Comparison of ENCODE assay signal across 8 mouse cellular contexts in genomic region chr5:129886271-129886670, GRCm38 (mm10). TPM values are rescaled to one million over a fixed set of nuclear protein-coding genes. Genes with fewer than 3 reads are reported as not detected.
DNase-seq lines count a peak whose midpoint lies in the region; ATAC-seq and TF ChIP-seq lines count a peak whose summit lies in the region.

No protein-coding gene starts in this region.

- ATAC-seq in limb, embryonic 11.5 days (ENCODE audit: insufficient number of reproducible peaks, low FRiP score, low TSS enrichment, low read depth), result no peak

- H3K4me2 ChIP-seq in limb, embryonic 11.5 days (ENCODE audit: low read depth, severe bottlenecking), result peak overlapping the region; percentile 74

- no peak for TF ChIP-seq CTCF in embryonic fibroblast, embryonic 13.5 days (IDR thresholded peaks at IDR 0.05; ENCODE audit: borderline replicate concordance, insufficient read depth, low read length)
- no peak for TF ChIP-seq CTCF in olfactory bulb, adult 2 months (IDR thresholded peaks at IDR 0.05; ENCODE audit: insufficient read depth, low read depth, low read length)

- H3K36me3 ChIP-seq in heart, embryonic 10.5 days, result peaks cover 34% of the 10 kb centered on the region
- peaks cover 23% of the 10 kb centered on the region for H3K36me3 ChIP-seq in ES-E14 (ENCODE audit: control insufficient read depth, insufficient read depth, low read length, poor library complexity, severe bottlenecking)
- H3K36me3 ChIP-seq in limb, embryonic 11.5 days (ENCODE audit: control insufficient read depth, insufficient read depth, low read length), result peaks cover 8% of the 10 kb centered on the region

- in situ Hi-C loops in ES-E14 (cut with MboI; ENCODE audit: low sequenced_read_pairs in 2 of 2, unreplicated experiment in 2 of 2), result no loop called here

- WGBS in heart, embryonic 10.5 days, result 36% methylated on average over 10 of the region's 10 CpGs
- 43% methylated on average over 10 of the region's 10 CpGs for WGBS in limb, embryonic 11.5 days
- 25% methylated on average over 10 of the region's 10 CpGs for WGBS in olfactory bulb, adult 2 months

- peak overlapping the region; percentile 97 for H3K27ac ChIP-seq in heart, embryonic 10.5 days
- H3K27ac ChIP-seq in ES-E14 (ENCODE audit: insufficient read depth, low read depth, low read length, poor library complexity, severe bottlenecking), result no peak overlapping the region
- H3K27ac ChIP-seq in embryonic fibroblast, embryonic 13.5 days (ENCODE audit: insufficient read depth, low read length), result no peak overlapping the region
- H3K27ac ChIP-seq in limb, embryonic 11.5 days (replicated peaks; ENCODE audit: low read depth, low read length), result no peak overlapping the region
- H3K27ac ChIP-seq in olfactory bulb, adult 2 months (ENCODE audit: insufficient read depth, low read depth, low read length), result no peak overlapping the region

- TF ChIP-seq POLR2A in embryonic fibroblast, embryonic 13.5 days (IDR thresholded peaks at IDR 0.05; ENCODE audit: low read depth, low read length), result no peak
- no peak for TF ChIP-seq POLR2A in olfactory bulb, adult 2 months (IDR thresholded peaks at IDR 0.05; ENCODE audit: insufficient read depth, low read depth, low read length)

- no peaks in the 10 kb centered on the region for H3K27me3 ChIP-seq in heart, embryonic 10.5 days (ENCODE audit: insufficient read depth, poor library complexity, severe bottlenecking)
- H3K27me3 ChIP-seq in limb, embryonic 11.5 days (ENCODE audit: control insufficient read depth, insufficient read depth, low read length), result no peaks in the 10 kb centered on the region

- H3K9me3 ChIP-seq in heart, embryonic 10.5 days, result no peaks in the 10 kb centered on the region
- H3K9me3 ChIP-seq in ES-E14 (ENCODE audit: control insufficient read depth, insufficient read depth, low read depth, low read length), result no peaks in the 10 kb centered on the region
- no peaks in the 10 kb centered on the region for H3K9me3 ChIP-seq in limb, embryonic 11.5 days (ENCODE audit: control insufficient read depth, low read length)

- no peak for DNase-seq in heart, embryonic 10.5 days (ENCODE audit: low spot score)
- no peak for DNase-seq in heart, postnatal 10 days
- no peak for DNase-seq in ES-E14 (ENCODE audit: low read depth, low spot score)
- peak; percentile 38 for DNase-seq in limb, embryonic 11.5 days (ENCODE audit: low spot score)
- no peak for DNase-seq in left cerebral cortex, postnatal 14 days (ENCODE audit: low spot score in 2 of 2)
- DNase-seq in right cerebral cortex, adult 18-20 months, result no peak

- intact Hi-C loops in heart, postnatal 10 days (cut with DNase I), result no loop called here
- intact Hi-C loops in left cerebral cortex, postnatal 14 days (cut with DNase I), result no loop called here

- H3K4me3 ChIP-seq in heart, embryonic 10.5 days, result peak overlapping the region; percentile 93
- peak overlapping the region; percentile 93 to 97 for H3K4me3 ChIP-seq in ES-E14 (ENCODE audit: insufficient read depth in 1 of 2, low read depth in 1 of 2, low read length in 2 of 2, poor library complexity in 1 of 2, severe bottlenecking in 1 of 2)
- peak overlapping the region; percentile 86 for H3K4me3 ChIP-seq in embryonic fibroblast, embryonic 13.5 days (ENCODE audit: insufficient read depth, low read length)
- H3K4me3 ChIP-seq in limb, embryonic 11.5 days (ENCODE audit: low read depth, low read length), result peak overlapping the region; percentile 68
- H3K4me3 ChIP-seq in olfactory bulb, adult 2 months (ENCODE audit: insufficient read depth, low read depth, low read length), result peak overlapping the region; percentile 45

- H3K4me1 ChIP-seq in heart, embryonic 10.5 days, result peaks cover 5% of the 10 kb centered on the region; the same call in 1 of the 2 replicates
- H3K4me1 ChIP-seq in ES-E14 (ENCODE audit: control insufficient read depth in 2 of 2, insufficient read depth in 2 of 2, low read length in 2 of 2, poor library complexity in 1 of 2), result peaks cover 3 to 4% of the 10 kb centered on the region in 2 experiments; a peak in 2 of 4 replicates
- H3K4me1 ChIP-seq in embryonic fibroblast, embryonic 13.5 days (ENCODE audit: control insufficient read depth, insufficient read depth, low read length), result no peaks in the 10 kb centered on the region; the same call in 1 of the 2 replicates
- H3K4me1 ChIP-seq in limb, embryonic 11.5 days (ENCODE audit: control insufficient read depth, insufficient read depth, low read length), result no peaks in the 10 kb centered on the region
- peaks cover 6% of the 10 kb centered on the region; the same call in 1 of the 2 replicates for H3K4me1 ChIP-seq in olfactory bulb, adult 2 months (ENCODE audit: control insufficient read depth, insufficient read depth, low read length)

- H3K9ac ChIP-seq in ES-E14 (ENCODE audit: insufficient read depth, low read depth, low read length, poor library complexity, severe bottlenecking), result peak overlapping the region; percentile 68; the same call in 1 of the 2 replicates
- H3K9ac ChIP-seq in limb, embryonic 11.5 days (ENCODE audit: low read length), result peak overlapping the region; percentile 78

TF ChIP-seq in ES-E14, 5 proteins besides CTCF, POLR2A, EP300 and RAD21:
- TF ChIP-seq HCFC1 (IDR thresholded peaks at IDR 0.05; ENCODE audit: borderline replicate concordance, insufficient read depth, low read length) (no peak), CHD2 (IDR thresholded peaks at IDR 0.05; ENCODE audit: low read depth, low read length) (no peak), MAFK (IDR thresholded peaks at IDR 0.05; ENCODE audit: insufficient read depth, low read depth, low read length) (no peak), ZNF384 (IDR thresholded peaks at IDR 0.05; ENCODE audit: low read depth, low read length) (no peak), ZC3H11A (IDR thresholded peaks at IDR 0.05; ENCODE audit: borderline replicate concordance, low read depth, low read length) (no peak)

RNA-seq across cellular contexts. Expression of gene Chchd2, which starts 1.0 kb away (rescaled TPM):
- 962 and 1,044 TPM in 2 replicates for polyA plus RNA-seq in heart, embryonic 10.5 days (2016; fragmentation: Nextera tagmentation; extraction: Ambion mirVana)
- 100 to 1,000 TPM; 922 to 943 TPM for total RNA-seq in heart, postnatal 10 days (2021)
- 738 and 874 TPM in 2 replicates for total RNA-seq in ES-E14 (2012; rRNA removed)
- polyA plus RNA-seq in embryonic fibroblast, embryonic 13.5 days (2011; ENCODE audit: insufficient read length, low read depth, missing spikeins), result 318 and 322 TPM in 2 replicates
- polyA plus RNA-seq in limb, embryonic 11.5 days (2014; fragmentation: Nextera tagmentation; extraction: Ambion mirVana), result 1,116 and 1,187 TPM in 2 replicates
- polyA plus RNA-seq in olfactory bulb, adult 2 months (2012; ENCODE audit: insufficient read depth, insufficient read length, low replicate concordance, missing spikeins), result not detected in 2 replicates
- 100 to 1,000 TPM; 413 to 428 TPM for total RNA-seq in left cerebral cortex, postnatal 14 days (2021)

RNA-seq across cellular contexts. Expression of gene Zbed5, which starts 9.3 kb away (rescaled TPM):
- 4.2 and 5.4 TPM in 2 replicates for polyA plus RNA-seq in heart, embryonic 10.5 days (2016; fragmentation: Nextera tagmentation; extraction: Ambion mirVana)
- total RNA-seq in heart, postnatal 10 days (2021), result under 1 TPM; 0.89 to 0.97 TPM
- total RNA-seq in ES-E14 (2012; rRNA removed), result 15.7 and 16.6 TPM in 2 replicates
- 3.1 and 3.4 TPM in 2 replicates for polyA plus RNA-seq in embryonic fibroblast, embryonic 13.5 days (2011; ENCODE audit: insufficient read length, low read depth, missing spikeins)
- 12.2 and 13.5 TPM in 2 replicates for polyA plus RNA-seq in limb, embryonic 11.5 days (2014; fragmentation: Nextera tagmentation; extraction: Ambion mirVana)
- not detected in 2 replicates for polyA plus RNA-seq in olfactory bulb, adult 2 months (2012; ENCODE audit: insufficient read depth, insufficient read length, low replicate concordance, missing spikeins)
- total RNA-seq in left cerebral cortex, postnatal 14 days (2021), result 1 to 10 TPM; 4.0 to 4.4 TPM

RNA-seq across cellular contexts. Expression of gene Phkg1, which starts 12.1 kb away (rescaled TPM):
- 0.48 and 0.53 TPM in 2 replicates for polyA plus RNA-seq in heart, embryonic 10.5 days (2016; fragmentation: Nextera tagmentation; extraction: Ambion mirVana)
- 1 to 10 TPM; 3.2 to 5.7 TPM for total RNA-seq in heart, postnatal 10 days (2021)
- 6.4 and 7.2 TPM in 2 replicates for total RNA-seq in ES-E14 (2012; rRNA removed)
- polyA plus RNA-seq in embryonic fibroblast, embryonic 13.5 days (2011; ENCODE audit: insufficient read length, low read depth, missing spikeins), result 0.80 and 1.3 TPM in 2 replicates
- polyA plus RNA-seq in limb, embryonic 11.5 days (2014; fragmentation: Nextera tagmentation; extraction: Ambion mirVana), result 0.07 and 0.13 TPM in 2 replicates
- polyA plus RNA-seq in olfactory bulb, adult 2 months (2012; ENCODE audit: insufficient read depth, insufficient read length, low replicate concordance, missing spikeins), result not detected in 2 replicates
- total RNA-seq in left cerebral cortex, postnatal 14 days (2021), result 10 to 100 TPM; 10.5 to 10.9 TPM

RNA-seq across cellular contexts. Expression of gene Nupr1l, which starts 22.1 kb away (rescaled TPM):
- 1.8 and 2.4 TPM in 2 replicates for polyA plus RNA-seq in heart, embryonic 10.5 days (2016; fragmentation: Nextera tagmentation; extraction: Ambion mirVana)
- under 1 TPM; 0.48 to 0.82 TPM for total RNA-seq in heart, postnatal 10 days (2021)
- 1.1 and 2.9 TPM in 2 replicates for total RNA-seq in ES-E14 (2012; rRNA removed)
- polyA plus RNA-seq in embryonic fibroblast, embryonic 13.5 days (2011; ENCODE audit: insufficient read length, low read depth, missing spikeins), result 2.0 TPM in 1 of 2 replicates, not detected in the other
- polyA plus RNA-seq in limb, embryonic 11.5 days (2014; fragmentation: Nextera tagmentation; extraction: Ambion mirVana), result 4.9 and 5.4 TPM in 2 replicates
- polyA plus RNA-seq in olfactory bulb, adult 2 months (2012; ENCODE audit: insufficient read depth, insufficient read length, low replicate concordance, missing spikeins), result not detected in 2 replicates
- total RNA-seq in left cerebral cortex, postnatal 14 days (2021), result 1 to 10 TPM; 1.8 to 3.4 TPM

RNA-seq across cellular contexts. Expression of gene Sumf2, which starts 39.5 kb away (rescaled TPM):
- polyA plus RNA-seq in heart, embryonic 10.5 days (2016; fragmentation: Nextera tagmentation; extraction: Ambion mirVana), result 38.9 and 47.7 TPM in 2 replicates
- 10 to 100 TPM; 15.2 to 15.6 TPM for total RNA-seq in heart, postnatal 10 days (2021)
- 156 and 213 TPM in 2 replicates for total RNA-seq in ES-E14 (2012; rRNA removed)
- polyA plus RNA-seq in embryonic fibroblast, embryonic 13.5 days (2011; ENCODE audit: insufficient read length, low read depth, missing spikeins), result 29.9 and 39.3 TPM in 2 replicates
- 51.9 and 52.9 TPM in 2 replicates for polyA plus RNA-seq in limb, embryonic 11.5 days (2014; fragmentation: Nextera tagmentation; extraction: Ambion mirVana)
- not detected in 2 replicates for polyA plus RNA-seq in olfactory bulb, adult 2 months (2012; ENCODE audit: insufficient read depth, insufficient read length, low replicate concordance, missing spikeins)
- total RNA-seq in left cerebral cortex, postnatal 14 days (2021), result 10 to 100 TPM; 19.0 to 24.0 TPM

Comparison
In these comparisons a context has a peak if more than half of its experiments do, and no peak if none do; other contexts are left out.
1. H3K4me3 ChIP-seq: peak in every context shown above with its lines; median percentile 95 in ES-E14; 93 in heart, embryonic 10.5 days; 86 in embryonic fibroblast, embryonic 13.5 days; 68 in limb, embryonic 11.5 days; 45 in olfactory bulb, adult 2 months.